Mouse (Mus musculus) cortical plate, adult 2 months (tissue): ENCODE results near the gene Ube2o.

Experiments
- CTCF ChIP-seq: fragments of 200-500 bp; IDR thresholded peaks from 2 replicates; pipeline ENCODE4 v1.5.1; 2011; ENCODE audit warnings: mild to moderate bottlenecking, control low read depth, low read length; ENCODE audit not compliant: insufficient read depth; ENCODE audit errors: extremely low read depth
- POLR2A ChIP-seq: fragments of 200-500 bp; IDR thresholded peaks from 2 replicates; pipeline ENCODE4 v1.6.1; 2011; ENCODE audit warnings: mild to moderate bottlenecking, low read length, control low read depth; ENCODE audit not compliant: insufficient read depth; ENCODE audit errors: extremely low read depth

DNA sequence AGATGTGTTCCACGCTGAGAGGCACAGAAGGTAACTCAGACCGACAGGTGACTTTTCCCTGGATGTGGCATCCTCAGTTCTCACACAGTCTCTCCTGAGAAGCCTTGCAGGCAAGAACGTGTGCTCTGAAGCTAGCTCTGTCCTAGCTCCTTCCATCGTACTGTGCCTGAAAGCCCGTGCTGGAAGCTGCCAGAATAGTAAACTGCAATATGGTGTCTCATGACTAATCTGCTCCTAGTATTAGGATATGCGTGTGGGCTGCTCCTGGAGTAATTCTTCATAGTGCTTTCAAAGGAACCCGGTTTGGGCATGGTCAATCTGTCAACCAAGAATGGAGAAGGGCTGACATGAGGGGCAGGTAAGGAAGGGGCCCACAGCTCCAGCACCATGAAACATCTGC lies 10.4 kb downstream of the Ube2o start:
- TF ChIP-seq POLR2A (no peak), CTCF (no peak)
